Mouse (Mus musculus) gastrocnemius, postnatal 25 days (tissue): ENCODE results near the gene Olfr803. TPM values are rescaled to one million over a fixed set of nuclear protein-coding genes. Genes with fewer than 3 reads are reported as not detected.

ENCODE experiments used
- DNase-seq: peaks from one replicate; pipeline ENCODE4 v3.0.0; 2022
- long read RNA-seq, 2 experiments: library from polyadenylated mRNA; stranded (forward); transcript quantifications; one replicate each; pipeline ENCODE4 v2.0.0; 2021
- microRNA-seq, 2 experiments: library from miRNA; unstranded; fragments of <30 nt; microRNA quantifications; one replicate each; pipeline ENCODE4 v1.2.0; 2021; ENCODE audit warnings: borderline replicate concordance in 2 of 2
- total RNA-seq, 2 experiments: library from RNA; stranded (reverse); gene quantifications; 1 replicate in 1 of 2; 2 replicates in 1 of 2; pipeline ENCODE4 v1.2.3; 2021

Gene Olfr803
- total RNA-seq: not detected
- long read RNA-seq, experiment 1: 0 reads
- long read RNA-seq, experiment 2: 0 reads

GRCm38 (mm10) chr10:129694186-129694585, at the start of gene Olfr803:
Gene Olfr803 (minus strand): TSS chr10:129694286.
- no peak for DNase-seq

GRCm38 (mm10) chr10:129741821-129742220, 47.7 kb upstream of the Olfr803 start, which contains the start of gene Olfr806:
Gene Olfr806 (minus strand): TSS chr10:129741921.
- no peak for DNase-seq

DNA sequence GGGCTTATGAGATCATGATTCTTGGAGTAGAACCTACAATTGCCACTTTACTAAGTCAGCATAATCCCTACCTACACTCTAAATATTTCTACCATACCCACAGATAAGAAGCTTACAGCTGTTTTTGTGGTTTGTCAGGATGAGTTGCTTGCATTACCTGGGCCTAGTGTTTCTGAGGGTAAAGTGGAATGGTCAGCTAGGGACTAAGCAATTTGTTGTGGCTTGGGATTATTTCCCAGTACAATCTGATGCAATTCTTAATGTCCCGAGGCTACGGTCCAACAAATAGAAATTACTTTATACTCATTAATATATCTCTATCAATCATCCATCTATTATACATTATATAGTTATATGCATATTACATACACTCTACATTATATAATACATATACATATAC, 35.2 kb upstream of the Olfr803 start, which contains the start of gene Olfr805:
Gene Olfr805 (minus strand): TSS at position 101 of the 400 bp plus-strand sequence.
- no peak for DNase-seq

DNA sequence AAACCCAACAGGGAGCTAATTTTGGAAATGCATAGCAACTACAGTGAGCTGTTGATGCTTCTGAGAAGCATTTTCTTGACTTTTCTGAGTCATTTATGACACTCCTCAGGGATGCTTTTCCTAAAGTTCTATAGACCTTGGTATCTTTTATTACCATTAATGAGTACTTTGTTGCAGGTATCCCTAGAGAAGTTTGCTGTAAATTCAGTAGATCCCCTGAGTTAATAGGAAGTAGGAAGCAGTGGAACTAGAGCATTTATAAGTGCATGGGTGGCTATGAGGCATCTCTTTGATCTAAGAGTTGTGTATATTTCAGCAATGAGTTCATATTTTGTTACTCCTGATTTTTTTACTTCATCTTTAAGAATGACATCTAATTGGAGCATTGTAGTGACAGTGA, 8.8 kb upstream of the Olfr803 start, which contains the start of gene Olfr804:
Gene Olfr804 (plus strand): TSS at position 301 of the 400 bp plus-strand sequence.
- DNase-seq: no peak

DNA sequence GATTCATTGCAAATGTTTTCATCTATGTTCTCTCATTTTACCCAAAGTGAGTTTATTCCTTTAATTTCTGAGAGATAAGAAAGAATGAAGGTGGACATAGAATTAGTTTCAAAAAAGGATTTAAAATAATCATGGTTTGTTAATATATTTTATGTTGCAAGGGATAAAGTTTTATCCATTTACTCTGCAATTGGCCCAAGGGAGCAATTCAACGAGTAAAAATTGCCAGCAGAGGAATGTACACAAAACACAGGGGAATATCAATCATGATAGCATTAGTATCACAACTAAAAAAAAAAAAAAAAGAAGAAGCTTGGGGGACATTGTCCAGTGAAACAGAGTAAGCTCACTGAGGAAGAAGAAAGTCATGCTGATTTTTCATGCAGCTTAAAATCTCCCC, 6.0 kb downstream of the Olfr803 start, which contains the start of gene Olfr802:
Gene Olfr802 (minus strand): TSS at position 101 of the 400 bp plus-strand sequence.
- DNase-seq: no peak

DNA sequence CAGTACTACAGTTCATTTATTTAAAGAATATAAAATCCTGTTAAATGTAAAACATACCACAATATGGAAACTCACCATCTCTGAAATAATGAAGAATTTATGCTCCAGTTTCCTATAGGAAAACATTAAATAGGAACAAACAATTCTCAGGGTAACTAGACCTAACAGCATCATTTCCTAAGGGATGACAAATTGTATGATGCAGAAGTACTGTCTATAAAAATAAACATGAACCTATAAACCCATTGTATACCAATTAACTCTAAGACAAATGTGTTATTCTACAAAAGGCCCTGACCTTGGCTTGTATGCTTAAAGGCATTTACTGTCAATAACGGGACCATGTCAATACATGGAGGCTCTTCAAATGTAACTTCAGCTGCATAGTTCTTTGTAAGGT, 20.3 kb downstream of the Olfr803 start, which contains the start of gene Olfr801:
Gene Olfr801 (minus strand): TSS at position 101 of the 400 bp plus-strand sequence.
- no peak for DNase-seq

DNA sequence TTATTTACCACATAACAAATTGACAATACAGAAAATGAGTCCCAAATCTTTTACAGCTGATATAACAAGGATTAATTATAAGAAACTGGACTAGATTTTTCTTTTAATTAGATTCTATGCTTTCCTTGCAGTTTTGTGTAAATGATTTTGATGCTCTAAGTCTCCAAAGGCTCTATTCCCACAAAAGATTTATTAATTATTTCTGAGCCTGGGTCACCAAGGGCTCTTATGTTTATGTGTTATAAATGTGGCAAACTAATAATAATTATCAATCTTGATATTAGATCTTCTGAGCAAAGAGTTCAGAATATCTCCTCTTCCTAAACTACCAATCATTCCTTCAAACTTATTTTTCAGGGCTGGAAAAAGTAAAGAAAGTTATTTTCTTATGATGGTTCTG, 36.7 kb downstream of the Olfr803 start, which contains the start of gene Olfr800:
Gene Olfr800 (plus strand): TSS at position 301 of the 400 bp plus-strand sequence.
- DNase-seq: no peak

- DNase-seq: no peak
These were observed 42.3 kb downstream of the Olfr803 start for GRCm38 (mm10) chr10:129651763-129652162.

Small RNA genes lying within 50 kb of the gene (microRNA-seq; reads per million reads assigned to microRNA genes)
- gene Gm24485: 0 reads per million in 2 experiments

Other genes starting within 250 kb of the Olfr803 start
- gene Olfr787, start 232.4 kb downstream of the Olfr803 start, total RNA-seq: not detected
- not detected for gene Olfr788, start 223.3 kb downstream of the Olfr803 start, total RNA-seq
- gene Olfr789, start 209.5 kb downstream of the Olfr803 start, total RNA-seq: not detected
- not detected for gene Olfr790, start 195.8 kb downstream of the Olfr803 start, total RNA-seq
- not detected for gene Olfr791, start 172.5 kb downstream of the Olfr803 start, total RNA-seq
- gene Olfr792, start 155.1 kb downstream of the Olfr803 start, total RNA-seq: not detected
- gene Olfr794, start 126.6 kb downstream of the Olfr803 start, total RNA-seq: not detected
- gene Olfr796, start 81.7 kb downstream of the Olfr803 start, total RNA-seq: not detected
- gene Olfr798, start 66.4 kb downstream of the Olfr803 start, total RNA-seq: not detected
- not detected for gene Olfr799, start 56.8 kb downstream of the Olfr803 start, total RNA-seq
- gene Olfr800, start 36.6 kb downstream of the Olfr803 start, total RNA-seq: not detected
- not detected for gene Olfr801, start 20.4 kb downstream of the Olfr803 start, total RNA-seq
- not detected for gene Olfr802, start 6.1 kb downstream of the Olfr803 start, total RNA-seq
- gene Olfr804, start 8.9 kb upstream of the Olfr803 start, total RNA-seq: not detected
- gene Olfr805, start 35.1 kb upstream of the Olfr803 start, total RNA-seq: not detected
- gene Olfr806, start 47.6 kb upstream of the Olfr803 start, total RNA-seq: not detected
- not detected for gene Olfr807, start 63.5 kb upstream of the Olfr803 start, total RNA-seq
- not detected for gene Olfr808, start 71.2 kb upstream of the Olfr803 start, total RNA-seq
- gene Olfr809, start 80.4 kb upstream of the Olfr803 start, total RNA-seq: not detected
- gene Olfr810, start 100.6 kb upstream of the Olfr803 start, total RNA-seq: not detected
- gene Olfr811, start 110.1 kb upstream of the Olfr803 start, total RNA-seq: not detected
- not detected for gene Olfr812, start 151.8 kb upstream of the Olfr803 start, total RNA-seq
- not detected for gene Olfr813, start 161.1 kb upstream of the Olfr803 start, total RNA-seq
- not detected for gene Olfr814, start 185.6 kb upstream of the Olfr803 start, total RNA-seq
- not detected for gene Olfr815, start 211.6 kb upstream of the Olfr803 start, total RNA-seq
- not detected for gene Olfr816, start 221.3 kb upstream of the Olfr803 start, total RNA-seq